Mouse (Mus musculus): ENCODE measurements around the gene Nr2f2. TPM values are rescaled to one million over a fixed set of nuclear protein-coding genes. Genes with fewer than 3 reads are reported as not detected.

Gene Nr2f2
- polyA plus RNA-seq, 1 experiment = 193 TPM

- Histone ChIP-seq H3K36me3 (ENCODE audit: control insufficient read depth, insufficient read depth, low read length) (no peaks in the 10 kb centered on the region), H3K27me3 (replicated peaks; ENCODE audit: control insufficient read depth, insufficient read depth, low read length) (no peaks in the 10 kb centered on the region), H3K4me3 (ENCODE audit: insufficient read depth, low read depth, low read length) (peak overlapping the region; percentile 65), H3K27ac (ENCODE audit: insufficient read depth, low read depth, low read length) (peak overlapping the region; percentile 94), H3K4me1 (ENCODE audit: control insufficient read depth, insufficient read depth, low read length) (peaks cover 18% of the 10 kb centered on the region)
- TF ChIP-seq POLR2A (IDR thresholded peaks at IDR 0.05; ENCODE audit: low read depth, low read length) (no peak), CTCF (conservative IDR thresholded peaks at IDR 0.05; ENCODE audit: insufficient read depth, insufficient read length, low read depth, low read length) (no peak)
- DNase-seq = peak; percentile 14
- WGBS = 24% methylated on average over 18 of the region's 18 CpGs
Measured at GRCm38 (mm10) chr7:70370552-70371262, 4.2 kb upstream of the Nr2f2 start.

DNA sequence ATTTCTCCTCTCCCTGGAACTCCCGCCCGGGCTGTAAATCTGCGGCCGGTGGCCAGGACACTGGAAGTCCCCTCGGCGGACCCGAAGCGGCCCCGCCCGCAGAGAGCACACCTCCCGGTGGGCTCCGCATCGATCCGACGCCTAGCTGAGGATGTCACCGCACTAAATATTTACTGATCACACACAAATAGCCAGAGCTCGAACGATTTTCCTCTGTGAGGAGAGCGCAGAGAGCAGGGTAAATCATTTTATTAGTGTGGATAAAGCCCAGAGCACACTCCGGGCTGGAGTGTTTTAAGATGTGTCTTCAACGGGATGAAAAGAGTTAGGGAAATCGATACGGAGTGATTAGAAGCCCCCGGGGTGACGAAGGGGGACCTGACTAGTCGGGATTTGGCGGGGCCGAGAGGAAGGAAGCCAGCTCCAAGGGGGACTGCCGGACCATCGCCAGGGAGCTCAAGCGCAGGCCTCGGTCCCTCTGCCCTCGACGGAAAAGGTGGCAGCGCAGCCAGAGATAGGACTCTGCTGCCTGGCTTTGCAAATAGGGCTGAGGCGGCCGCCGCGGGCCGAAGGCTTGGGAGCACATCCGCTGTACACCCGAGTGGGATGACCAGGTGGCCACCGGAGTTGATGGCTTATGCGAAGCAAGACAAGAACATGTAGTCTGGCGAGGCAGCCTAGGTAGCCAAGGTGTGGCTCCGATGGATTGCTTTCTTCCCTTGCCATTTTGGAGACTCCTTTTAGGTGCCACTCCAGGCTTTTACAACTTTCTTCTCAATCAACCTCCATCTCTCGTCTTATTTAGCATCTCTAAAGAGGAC lies 3.4 kb upstream of the Nr2f2 start:
- Histone ChIP-seq H3K27me3 (replicated peaks; ENCODE audit: control insufficient read depth, insufficient read depth, low read length) (no peaks in the 10 kb centered on the region), H3K4me1 (ENCODE audit: control insufficient read depth, insufficient read depth, low read length) (peaks cover 18% of the 10 kb centered on the region), H3K36me3 (ENCODE audit: control insufficient read depth, insufficient read depth, low read length) (no peaks in the 10 kb centered on the region), H3K27ac (ENCODE audit: insufficient read depth, low read depth, low read length) (peak overlapping the region; percentile 92), H3K4me3 (ENCODE audit: insufficient read depth, low read depth, low read length) (peak overlapping the region; percentile 65)
- peak; percentile 56 for DNase-seq
- TF ChIP-seq POLR2A (IDR thresholded peaks at IDR 0.05; ENCODE audit: low read depth, low read length) (no peak), CTCF (conservative IDR thresholded peaks at IDR 0.05; ENCODE audit: insufficient read depth, insufficient read length, low read depth, low read length) (no peak)
- 12% methylated on average over 47 of the region's 47 CpGs for WGBS

GRCm38 (mm10) chr7:70369061-70369730 lies 2.7 kb upstream of the Nr2f2 start:
- Histone ChIP-seq H3K36me3 (ENCODE audit: control insufficient read depth, insufficient read depth, low read length) (no peaks in the 10 kb centered on the region), H3K4me3 (ENCODE audit: insufficient read depth, low read depth, low read length) (peak overlapping the region; percentile 65), H3K27ac (ENCODE audit: insufficient read depth, low read depth, low read length) (peak overlapping the region; percentile 92), H3K4me1 (ENCODE audit: control insufficient read depth, insufficient read depth, low read length) (peaks cover 18% of the 10 kb centered on the region), H3K27me3 (replicated peaks; ENCODE audit: control insufficient read depth, insufficient read depth, low read length) (no peaks in the 10 kb centered on the region)
- DNase-seq = peak; percentile 46
- TF ChIP-seq CTCF (conservative IDR thresholded peaks at IDR 0.05; ENCODE audit: insufficient read depth, insufficient read length, low read depth, low read length) (no peak), POLR2A (IDR thresholded peaks at IDR 0.05; ENCODE audit: low read depth, low read length) (no peak)
- 12% methylated on average over 37 of the region's 37 CpGs for WGBS

- H3K36me3 ChIP-seq (ENCODE audit: control insufficient read depth, insufficient read depth, low read length) = no peaks in the 10 kb centered on the region
- 51% methylated on average over 4 of the region's 4 CpGs for WGBS
Measured at GRCm38 (mm10) chr7:70368751-70369060, 2.2 kb upstream of the Nr2f2 start.

DNA sequence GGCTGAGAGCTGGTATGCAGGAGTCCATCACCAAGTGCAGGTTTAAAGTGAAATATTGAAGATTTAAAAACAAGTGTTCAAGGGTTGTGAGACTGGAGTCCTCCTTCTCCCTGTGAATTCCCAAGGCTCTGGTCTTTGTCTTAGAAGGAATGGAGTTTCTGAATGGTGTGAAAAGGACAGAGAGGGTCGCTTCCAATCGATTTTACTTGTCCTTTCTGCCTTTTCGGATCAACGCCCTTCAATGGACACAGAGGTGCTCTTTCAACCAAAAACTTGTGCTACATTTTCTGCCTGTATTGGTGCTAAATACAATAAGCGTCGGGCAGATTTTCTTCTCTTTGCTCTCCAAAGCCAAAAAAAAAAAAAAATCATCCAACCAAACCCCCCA lies 1.7 kb upstream of the Nr2f2 start:
- DNase-seq = peak; percentile 20

More at GRCm38 (mm10) chr7:70368751-70369060, 2.2 kb upstream of the Nr2f2 start:
- TF ChIP-seq CTCF (conservative IDR thresholded peaks at IDR 0.05; ENCODE audit: insufficient read depth, insufficient read length, low read depth, low read length) = no peak
- TF ChIP-seq POLR2A (IDR thresholded peaks at IDR 0.05; ENCODE audit: low read depth, low read length) = no peak
- Histone ChIP-seq H3K27me3 (replicated peaks; ENCODE audit: control insufficient read depth, insufficient read depth, low read length) (no peaks in the 10 kb centered on the region), H3K27ac (ENCODE audit: insufficient read depth, low read depth, low read length) (peak overlapping the region; percentile 92), H3K4me1 (ENCODE audit: control insufficient read depth, insufficient read depth, low read length) (peaks cover 18% of the 10 kb centered on the region), H3K4me3 (ENCODE audit: insufficient read depth, low read depth, low read length) (peak overlapping the region; percentile 65)
- DNase-seq = no peak

GRCm38 (mm10) chr7:70367591-70368267 lies 1.2 kb upstream of the Nr2f2 start:
- H3K36me3 ChIP-seq (ENCODE audit: control insufficient read depth, insufficient read depth, low read length) = no peaks in the 10 kb centered on the region
- no peak for TF ChIP-seq CTCF (conservative IDR thresholded peaks at IDR 0.05; ENCODE audit: insufficient read depth, insufficient read length, low read depth, low read length)
- TF ChIP-seq POLR2A (IDR thresholded peaks at IDR 0.05; ENCODE audit: low read depth, low read length) = no peak
- H3K4me1 ChIP-seq (ENCODE audit: control insufficient read depth, insufficient read depth, low read length) = peaks cover 18% of the 10 kb centered on the region
- 29% methylated on average over 16 of the region's 16 CpGs for WGBS
- DNase-seq = peak; percentile 82
- peak overlapping the region; percentile 40 for H3K4me3 ChIP-seq (ENCODE audit: insufficient read depth, low read depth, low read length)
- H3K27me3 ChIP-seq (replicated peaks; ENCODE audit: control insufficient read depth, insufficient read depth, low read length) = no peaks in the 10 kb centered on the region
- peak overlapping the region; percentile 88 for H3K27ac ChIP-seq (ENCODE audit: insufficient read depth, low read depth, low read length)

More for the DNA sequence above, 1.7 kb upstream of the Nr2f2 start:
- no peaks in the 10 kb centered on the region for H3K27me3 ChIP-seq (replicated peaks; ENCODE audit: control insufficient read depth, insufficient read depth, low read length)
- H3K27ac ChIP-seq (ENCODE audit: insufficient read depth, low read depth, low read length) = peak overlapping the region; percentile 92
- H3K4me3 ChIP-seq (ENCODE audit: insufficient read depth, low read depth, low read length) = peak overlapping the region; percentile 40
- TF ChIP-seq POLR2A (IDR thresholded peaks at IDR 0.05; ENCODE audit: low read depth, low read length) = no peak
- no peak for TF ChIP-seq CTCF (conservative IDR thresholded peaks at IDR 0.05; ENCODE audit: insufficient read depth, insufficient read length, low read depth, low read length)
- H3K36me3 ChIP-seq (ENCODE audit: control insufficient read depth, insufficient read depth, low read length) = no peaks in the 10 kb centered on the region
- H3K4me1 ChIP-seq (ENCODE audit: control insufficient read depth, insufficient read depth, low read length) = peaks cover 18% of the 10 kb centered on the region
- 51% methylated on average over 6 of the region's 6 CpGs for WGBS
